Mouse (Mus musculus) neural tube, embryonic 14.5 days (tissue): ENCODE measurements around the gene Lrrtm4. TPM values are rescaled to one million over a fixed set of nuclear protein-coding genes. Genes with fewer than 3 reads are reported as not detected.

Experiments used
- ATAC-seq: fragments of 200-750 bp; cut with Nextera tagmentation; 2 replicates; pipeline ENCODE4 v1.8.0; 2017; ENCODE audit warnings: low read depth, mild to moderate bottlenecking, moderate TSS enrichment, moderate library complexity
- H3K27ac ChIP-seq: fragments of 300-500 bp; sonication (generic); 2 replicates; pipeline ENCODE4 v1.5.1; 2014; ENCODE audit warnings: low read depth, mild to moderate bottlenecking, control low read depth, low read length, moderate library complexity, mixed read lengths
- H3K27me3 ChIP-seq: fragments of 300-500 bp; sonication (generic); 2 replicates; pipeline ENCODE4 v1.6.1; 2014; ENCODE audit warnings: low read length; ENCODE audit not compliant: control insufficient read depth, insufficient read depth
- H3K36me3 ChIP-seq: fragments of 300-500 bp; sonication (generic); 2 replicates; pipeline ENCODE4 v1.6.1; 2014; ENCODE audit warnings: low read length, mixed read lengths; ENCODE audit not compliant: control insufficient read depth, insufficient read depth
- H3K4me1 ChIP-seq: fragments of 300-500 bp; sonication (generic); 2 replicates; pipeline ENCODE4 v1.6.1; 2014; ENCODE audit warnings: low read length; ENCODE audit not compliant: control insufficient read depth, insufficient read depth
- H3K4me2 ChIP-seq: fragments of 300-500 bp; sonication (generic); 2 replicates; pipeline ENCODE4 v1.6.1; 2014; ENCODE audit warnings: mild to moderate bottlenecking, low read depth, low read length, control low read depth
- H3K4me3 ChIP-seq: fragments of 300-500 bp; sonication (generic); 2 replicates; pipeline ENCODE4 v1.5.1; 2014; ENCODE audit warnings: low read depth, low read length, control low read depth, mixed read lengths
- H3K9ac ChIP-seq: fragments of 300-500 bp; sonication (generic); replicated peaks from 2 replicates; pipeline ENCODE4 v1.6.1; 2014; ENCODE audit warnings: low read depth, mild to moderate bottlenecking, control low read depth, low read length, mixed read lengths
- H3K9me3 ChIP-seq: fragments of 300-500 bp; sonication (generic); 2 replicates; pipeline ENCODE4 v1.6.1; 2016; ENCODE audit warnings: low read length; ENCODE audit not compliant: control insufficient read depth
- WGBS: fragments of 180-500 bp; shearing (Covaris S2); extraction: QIAGEN DNeasy Blood & Tissue Kit; methylation state at CpG from one replicate; pipeline ENCODE4 v1.1.7; 2014; 5-methylcytosine and 5-hydroxymethylcytosine counted together
- polyA plus RNA-seq: library from polyadenylated mRNA; unstranded; fragments of >200 nt; fragmentation: Nextera tagmentation; extraction: Ambion mirVana; gene quantifications from 2 replicates; pipeline ENCODE4 v1.2.1, GENCODE M21; 2014

Gene Lrrtm4
- polyA plus RNA-seq, 1 experiment from 2014 or later, result 24.3 TPM

GRCm38 (mm10) chr6:80856910-80857543 is 838.4 kb downstream of the Lrrtm4 start:
- no peak overlapping the region for H3K9ac ChIP-seq
- H3K27me3 ChIP-seq, result no peaks in the 10 kb centered on the region
- no peaks in the 10 kb centered on the region for H3K4me1 ChIP-seq
- no peaks in the 10 kb centered on the region for H3K36me3 ChIP-seq
- peak overlapping the region; percentile 26; the same call in 1 of the 2 replicates for H3K4me2 ChIP-seq
- ATAC-seq, result peak; percentile 85
- WGBS, result 53% methylated on average over 13 of the region's 13 CpGs
- H3K4me3 ChIP-seq, result no peak overlapping the region
- no peak overlapping the region for H3K27ac ChIP-seq
- H3K9me3 ChIP-seq, result no peaks in the 10 kb centered on the region

Other genes with a start within 250 kb of the Lrrtm4 start
- not detected in 2 replicates for gene Gm20594, start 201.0 kb upstream of the Lrrtm4 start, polyA plus RNA-seq